Mouse (Mus musculus): ENCODE results near the gene Mia2.

GRCm38 (mm10) chr12:59207000-59207390, 111.4 kb downstream of the Mia2 start:
- TF ChIP-seq CTCF (IDR thresholded peaks at IDR 0.05; ENCODE audit: extremely low read depth, insufficient read depth, low read length) (no peak), POLR2A (IDR thresholded peaks at IDR 0.05; ENCODE audit: extremely low read depth, insufficient read depth, low read length) (no peak)
